Mouse (Mus musculus) hindbrain, embryonic 13.5 days (tissue): ENCODE results near the gene Prdm2. TPM values are rescaled to one million over a fixed set of nuclear protein-coding genes. Genes with fewer than 3 reads are reported as not detected.

ENCODE experiments used
- ATAC-seq: fragments of 200-750 bp; cut with Nextera tagmentation; 2 replicates; pipeline ENCODE4 v1.8.0; 2017; ENCODE audit warnings: moderate TSS enrichment; ENCODE audit not compliant: low FRiP score
- H3K27ac ChIP-seq: fragments of 300-500 bp; sonication (generic); 2 replicates; pipeline ENCODE4 v1.5.1; 2015; ENCODE audit warnings: inconsistent platforms, mild to moderate bottlenecking, moderate library complexity
- H3K27me3 ChIP-seq: fragments of 300-500 bp; sonication (generic); 2 replicates; pipeline ENCODE4 v1.6.1; 2015; ENCODE audit warnings: mild to moderate bottlenecking, inconsistent platforms
- H3K36me3 ChIP-seq: fragments of 300-500 bp; sonication (generic); 2 replicates; pipeline ENCODE4 v1.6.1; 2015; ENCODE audit warnings: mild to moderate bottlenecking, inconsistent platforms
- H3K4me1 ChIP-seq: fragments of 300-500 bp; sonication (generic); replicated peaks from 2 replicates; pipeline ENCODE4 v1.6.1; 2015; ENCODE audit warnings: inconsistent platforms
- H3K4me2 ChIP-seq: fragments of 300-500 bp; sonication (generic); 2 replicates; pipeline ENCODE4 v1.6.1; 2015; ENCODE audit warnings: inconsistent platforms, mild to moderate bottlenecking, moderate library complexity
- H3K4me3 ChIP-seq: fragments of 300-500 bp; sonication (generic); 2 replicates; pipeline ENCODE4 v1.5.1; 2015; ENCODE audit warnings: mild to moderate bottlenecking, inconsistent platforms
- H3K9ac ChIP-seq: fragments of 300-500 bp; sonication (generic); 2 replicates; pipeline ENCODE4 v1.6.1; 2015; ENCODE audit warnings: mild to moderate bottlenecking, inconsistent platforms
- H3K9me3 ChIP-seq: fragments of 300-500 bp; sonication (generic); 2 replicates; pipeline ENCODE4 v1.6.1; 2016; ENCODE audit warnings: inconsistent platforms
- WGBS: fragments of 180-500 bp; shearing (Covaris S2); methylation state at CpG from one replicate; pipeline ENCODE4 v1.1.7; 2015; 5-methylcytosine and 5-hydroxymethylcytosine counted together
- polyA plus RNA-seq: library from polyadenylated mRNA; unstranded; fragments of >200 nt; fragmentation: Nextera tagmentation; extraction: Ambion mirVana; gene quantifications from 2 replicates; pipeline ENCODE4 v1.2.1, GENCODE M21; 2015

The Prdm2 gene
- polyA plus RNA-seq, 1 experiment from 2014 or later: 17.6 TPM

GRCm38 (mm10) chr4:143171600-143172290 lies 41.0 kb downstream of the Prdm2 start:
- Histone ChIP-seq H3K4me3 (no peak overlapping the region), H3K9ac (no peak overlapping the region), H3K4me1 (no peaks in the 10 kb centered on the region), H3K27me3 (no peaks in the 10 kb centered on the region), H3K4me2 (no peak overlapping the region), H3K27ac (no peak overlapping the region), H3K36me3 (peaks cover 34% of the 10 kb centered on the region), H3K9me3 (no peaks in the 10 kb centered on the region)
- WGBS: 71% methylated on average over 4 of the region's 4 CpGs
- no peak for ATAC-seq

GRCm38 (mm10) chr4:143170290-143170689 lies 42.5 kb downstream of the Prdm2 start:
- WGBS: 93% methylated on average over 2 of the region's 2 CpGs
- ATAC-seq: no peak
- Histone ChIP-seq H3K36me3 (peaks cover 37% of the 10 kb centered on the region), H3K9ac (no peak overlapping the region), H3K9me3 (no peaks in the 10 kb centered on the region), H3K4me1 (no peaks in the 10 kb centered on the region), H3K27ac (no peak overlapping the region), H3K27me3 (no peaks in the 10 kb centered on the region), H3K4me2 (no peak overlapping the region), H3K4me3 (no peak overlapping the region)

- 94% methylated on average over 3 of the region's 3 CpGs for WGBS
- ATAC-seq: no peak
- H3K4me2 ChIP-seq: no peak overlapping the region
- H3K9me3 ChIP-seq: no peaks in the 10 kb centered on the region
- H3K27me3 ChIP-seq: no peaks in the 10 kb centered on the region
- no peak overlapping the region for H3K9ac ChIP-seq
- H3K27ac ChIP-seq: no peak overlapping the region
- peaks cover 42% of the 10 kb centered on the region for H3K36me3 ChIP-seq
- no peak overlapping the region for H3K4me3 ChIP-seq
- no peaks in the 10 kb centered on the region for H3K4me1 ChIP-seq
These were observed 44.7 kb downstream of the Prdm2 start for GRCm38 (mm10) chr4:143168093-143168492.

GRCm38 (mm10) chr4:143161619-143162479 lies 50.9 kb downstream of the Prdm2 start:
- Histone ChIP-seq H3K27me3 (no peaks in the 10 kb centered on the region), H3K4me1 (peaks cover 47% of the 10 kb centered on the region), H3K36me3 (peaks cover 22% of the 10 kb centered on the region), H3K9me3 (no peaks in the 10 kb centered on the region), H3K9ac (peak overlapping the region; percentile 95), H3K4me2 (peak overlapping the region; percentile 71), H3K4me3 (peak overlapping the region; percentile 92), H3K27ac (peak overlapping the region; percentile 99)
- peak; percentile 100 for ATAC-seq
- under 1% methylated on average over 89 of the region's 102 CpGs for WGBS

GRCm38 (mm10) chr4:143160826-143161225 lies 52.0 kb downstream of the Prdm2 start:
- Histone ChIP-seq H3K4me1 (peaks cover 55% of the 10 kb centered on the region), H3K36me3 (peaks cover 16% of the 10 kb centered on the region), H3K27me3 (no peaks in the 10 kb centered on the region), H3K9me3 (no peaks in the 10 kb centered on the region), H3K9ac (peak overlapping the region; percentile 95), H3K27ac (peak overlapping the region; percentile 99), H3K4me2 (peak overlapping the region; percentile 71), H3K4me3 (peak overlapping the region; percentile 92)
- ATAC-seq: no peak
- WGBS: 39% methylated on average over 3 of the region's 3 CpGs

GRCm38 (mm10) chr4:143159336-143159735 lies 53.5 kb downstream of the Prdm2 start:
- H3K36me3 ChIP-seq: peaks cover 7% of the 10 kb centered on the region; the same call in 1 of the 2 replicates
- H3K4me2 ChIP-seq: peak overlapping the region; percentile 71
- no peak overlapping the region for H3K4me3 ChIP-seq
- H3K4me1 ChIP-seq: peaks cover 68% of the 10 kb centered on the region
- H3K9me3 ChIP-seq: no peaks in the 10 kb centered on the region
- WGBS: 83% methylated on average over 2 of the region's 2 CpGs
- H3K27ac ChIP-seq: no peak overlapping the region
- H3K9ac ChIP-seq: no peak overlapping the region
- H3K27me3 ChIP-seq: no peaks in the 10 kb centered on the region
- ATAC-seq: no peak

GRCm38 (mm10) chr4:143155871-143156270 lies 56.9 kb downstream of the Prdm2 start:
- peaks cover 61% of the 10 kb centered on the region for H3K4me1 ChIP-seq
- no peak for ATAC-seq
- H3K4me2 ChIP-seq: no peak overlapping the region
- H3K9me3 ChIP-seq: no peaks in the 10 kb centered on the region
- H3K27me3 ChIP-seq: no peaks in the 10 kb centered on the region
- WGBS: 84% methylated on average over 4 of the region's 4 CpGs
- H3K27ac ChIP-seq: no peak overlapping the region
- H3K36me3 ChIP-seq: peaks cover 2% of the 10 kb centered on the region; the same call in 1 of the 2 replicates
- H3K4me3 ChIP-seq: no peak overlapping the region
- H3K9ac ChIP-seq: no peak overlapping the region

GRCm38 (mm10) chr4:143155036-143155435 lies 57.8 kb downstream of the Prdm2 start:
- no peaks in the 10 kb centered on the region for H3K9me3 ChIP-seq
- H3K36me3 ChIP-seq: peaks cover 2% of the 10 kb centered on the region; the same call in 1 of the 2 replicates
- 78% methylated on average over 4 of the region's 4 CpGs for WGBS
- no peak overlapping the region for H3K4me2 ChIP-seq
- peaks cover 54% of the 10 kb centered on the region for H3K4me1 ChIP-seq
- H3K4me3 ChIP-seq: no peak overlapping the region
- no peak overlapping the region for H3K9ac ChIP-seq
- no peaks in the 10 kb centered on the region for H3K27me3 ChIP-seq
- no peak for ATAC-seq
- no peak overlapping the region for H3K27ac ChIP-seq

GRCm38 (mm10) chr4:143154571-143154970 lies 58.2 kb downstream of the Prdm2 start:
- H3K4me1 ChIP-seq: peaks cover 49% of the 10 kb centered on the region
- no peak for ATAC-seq
- H3K27me3 ChIP-seq: no peaks in the 10 kb centered on the region
- no peak overlapping the region for H3K27ac ChIP-seq
- H3K4me2 ChIP-seq: no peak overlapping the region
- 84% methylated on average over 6 of the region's 6 CpGs for WGBS
- no peak overlapping the region for H3K9ac ChIP-seq
- H3K36me3 ChIP-seq: peaks cover 2% of the 10 kb centered on the region; the same call in 1 of the 2 replicates
- no peak overlapping the region for H3K4me3 ChIP-seq
- no peaks in the 10 kb centered on the region for H3K9me3 ChIP-seq

GRCm38 (mm10) chr4:143152634-143153033 lies 60.2 kb downstream of the Prdm2 start:
- H3K36me3 ChIP-seq: no peaks in the 10 kb centered on the region
- H3K9ac ChIP-seq: no peak overlapping the region
- no peaks in the 10 kb centered on the region for H3K27me3 ChIP-seq
- H3K27ac ChIP-seq: no peak overlapping the region
- H3K4me3 ChIP-seq: no peak overlapping the region
- H3K4me1 ChIP-seq: peaks cover 32% of the 10 kb centered on the region
- H3K4me2 ChIP-seq: no peak overlapping the region
- 91% methylated on average over 5 of the region's 5 CpGs for WGBS
- H3K9me3 ChIP-seq: no peaks in the 10 kb centered on the region
- ATAC-seq: no peak

GRCm38 (mm10) chr4:143151267-143151666 lies 61.5 kb downstream of the Prdm2 start:
- 79% methylated on average over 1 of the region's 1 CpGs for WGBS
- H3K9me3 ChIP-seq: no peaks in the 10 kb centered on the region
- no peak for ATAC-seq

GRCm38 (mm10) chr4:143147666-143148065 lies 65.1 kb downstream of the Prdm2 start:
- Histone ChIP-seq H3K4me3 (no peak overlapping the region), H3K9ac (no peak overlapping the region)

More at GRCm38 (mm10) chr4:143151267-143151666, 61.5 kb downstream of the Prdm2 start:
- H3K27ac ChIP-seq: no peak overlapping the region
- H3K4me3 ChIP-seq: no peak overlapping the region
- H3K9ac ChIP-seq: no peak overlapping the region
- H3K4me2 ChIP-seq: no peak overlapping the region
- H3K4me1 ChIP-seq: peaks cover 27% of the 10 kb centered on the region
- no peaks in the 10 kb centered on the region for H3K36me3 ChIP-seq
- no peaks in the 10 kb centered on the region for H3K27me3 ChIP-seq

More at GRCm38 (mm10) chr4:143147666-143148065, 65.1 kb downstream of the Prdm2 start:
- Histone ChIP-seq H3K36me3 (no peaks in the 10 kb centered on the region), H3K9me3 (no peaks in the 10 kb centered on the region), H3K27ac (no peak overlapping the region), H3K4me2 (no peak overlapping the region), H3K27me3 (no peaks in the 10 kb centered on the region), H3K4me1 (peaks cover 30% of the 10 kb centered on the region)
- no peak for ATAC-seq
- 87% methylated on average over 3 of the region's 3 CpGs for WGBS
